Mouse (Mus musculus) thymus, adult 2 months (tissue): ENCODE measurements around the gene Llgl1.

Experiments used
- CTCF ChIP-seq: fragments of 200-500 bp; IDR thresholded peaks from 2 replicates; pipeline ENCODE4 v1.5.1; 2012; ENCODE audit warnings: mild to moderate bottlenecking, control low read depth, low read length, moderate library complexity, borderline replicate concordance; ENCODE audit not compliant: control insufficient read depth, poor library complexity, insufficient read depth; ENCODE audit errors: extremely low read depth
- POLR2A ChIP-seq: fragments of 200-500 bp; IDR thresholded peaks from 2 replicates; pipeline ENCODE4 v1.6.1; 2012; ENCODE audit warnings: mild to moderate bottlenecking, low read length, control low read depth, moderate library complexity; ENCODE audit not compliant: control insufficient read depth, poor library complexity, insufficient read depth; ENCODE audit errors: extremely low read depth

DNA sequence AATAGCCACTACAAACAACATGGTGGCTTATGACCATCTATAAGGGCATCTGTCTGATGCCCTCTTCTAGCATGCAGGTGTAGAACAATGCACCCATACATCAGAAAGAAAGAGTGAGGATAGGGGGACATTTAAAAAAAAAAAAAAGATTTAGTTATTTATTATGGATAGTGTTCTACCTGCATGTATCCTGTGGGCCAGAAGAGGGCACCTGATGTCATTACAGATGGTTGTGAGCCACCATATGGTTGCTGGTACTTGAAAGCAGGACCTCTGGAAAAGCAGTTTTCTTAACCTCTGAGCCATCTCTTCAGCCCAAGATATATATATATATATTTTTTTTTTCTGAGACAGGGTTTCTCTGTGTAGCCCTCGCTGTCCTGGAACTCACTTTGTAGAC, 3.4 kb upstream of the Llgl1 start:
- TF ChIP-seq CTCF, result no peak
- no peak for TF ChIP-seq POLR2A
